Mouse (Mus musculus) liver, embryonic 14.5 days (tissue): ENCODE results near the gene Cobll1. TPM values are rescaled to one million over a fixed set of nuclear protein-coding genes. Genes with fewer than 3 reads are reported as not detected.
A peak's percentile ranks its signal among the peaks of the same experiment; 100 is the strongest.

ENCODE experiments used
- ATAC-seq: fragments of 200-750 bp; cut with Nextera tagmentation; 2 replicates; pipeline ENCODE4 v1.8.0; 2017; ENCODE audit warnings: moderate number of reproducible peaks, mild to moderate bottlenecking, moderate library complexity; ENCODE audit not compliant: insufficient read depth
- DNase-seq, 3 experiments: peaks; one replicate each; pipeline ENCODE4 v3.0.0-alpha.2; 2012 to 2013; ENCODE audit warnings: low read depth in 3 of 3, low spot score in 3 of 3
- H3K27ac ChIP-seq: fragments of 300-500 bp; sonication (generic); 2 replicates; pipeline ENCODE4 v1.5.1; 2014; ENCODE audit warnings: moderate library complexity, mild to moderate bottlenecking, control low read depth, inconsistent platforms
- H3K27me3 ChIP-seq: fragments of 300-500 bp; sonication (generic); 2 replicates; pipeline ENCODE4 v1.6.1; 2014; ENCODE audit warnings: mild to moderate bottlenecking, low read length, moderate library complexity; ENCODE audit not compliant: control insufficient read depth, insufficient read depth
- H3K36me3 ChIP-seq: fragments of 300-500 bp; sonication (generic); replicated peaks from 2 replicates; pipeline ENCODE4 v1.6.1; 2014; ENCODE audit warnings: low read depth; ENCODE audit not compliant: control insufficient read depth, insufficient read depth
- H3K4me1 ChIP-seq, 2 experiments: fragments of 200-500 bp in 1 of 2; fragments of 300-500 bp in 1 of 2; sonication (generic) in 1 of 2; replicated peaks; 2 replicates each; pipeline ENCODE4 v1.6.1; 2012 to 2014; ENCODE audit warnings: antibody characterized with exemption in 1 of 2, inconsistent platforms in 1 of 2, low read length in 1 of 2; ENCODE audit not compliant: control insufficient read depth in 2 of 2, insufficient read depth in 2 of 2
- H3K4me2 ChIP-seq: fragments of 300-500 bp; sonication (generic); 2 replicates; pipeline ENCODE4 v1.6.1; 2014; ENCODE audit warnings: low read depth, mild to moderate bottlenecking, control low read depth, moderate library complexity
- H3K4me3 ChIP-seq, 2 experiments: fragments of 200-500 bp in 1 of 2; fragments of 300-500 bp in 1 of 2; sonication (generic) in 1 of 2; 2 replicates each; pipeline ENCODE4 v1.5.1; 2012 to 2014; ENCODE audit warnings: low read depth in 2 of 2, low read length in 2 of 2, mild to moderate bottlenecking in 2 of 2, control low read depth in 1 of 2, inconsistent platforms in 1 of 2, moderate library complexity in 1 of 2; ENCODE audit not compliant: insufficient read depth in 1 of 2
- H3K9ac ChIP-seq: fragments of 300-500 bp; sonication (generic); replicated peaks from 2 replicates; pipeline ENCODE4 v1.6.1; 2014; ENCODE audit warnings: mild to moderate bottlenecking, control low read depth, moderate library complexity
- H3K9me3 ChIP-seq: fragments of 300-500 bp; sonication (generic); 2 replicates; pipeline ENCODE4 v1.6.1; 2016; ENCODE audit warnings: low read length, mixed read lengths; ENCODE audit not compliant: control insufficient read depth
- CTCF ChIP-seq: IDR thresholded peaks from 2 replicates; pipeline ENCODE4 v1.5.1; 2016; ENCODE audit warnings: antibody characterized with exemption, low read depth, control low read depth
- EP300 ChIP-seq: IDR thresholded peaks from 2 replicates; pipeline ENCODE4 v1.6.1; 2016; ENCODE audit warnings: antibody characterized with exemption, low read depth
- WGBS: fragments of 180-500 bp; shearing (Covaris S2); extraction: QIAGEN DNeasy Blood & Tissue Kit; methylation state at CpG from one replicate; pipeline ENCODE4 v1.1.7; 2014; ENCODE audit not compliant: insufficient replicate concordance; 5-methylcytosine and 5-hydroxymethylcytosine counted together
- polyA plus RNA-seq, 2 experiments: library from polyadenylated mRNA; depleted of rRNA in 1 of 2; stranded (reverse) in 1 of 2; unstranded in 1 of 2; fragments of >200 nt; fragmentation: Nextera tagmentation in 1 of 2; extraction: Ambion mirVana in 1 of 2; gene quantifications; 2 replicates each; pipeline versions ENCODE4 v1.2.1 to v1.2.3; 2012 to 2014

The Cobll1 gene
- polyA plus RNA-seq, 2 experiments: 2.6 to 3.3 TPM

DNA sequence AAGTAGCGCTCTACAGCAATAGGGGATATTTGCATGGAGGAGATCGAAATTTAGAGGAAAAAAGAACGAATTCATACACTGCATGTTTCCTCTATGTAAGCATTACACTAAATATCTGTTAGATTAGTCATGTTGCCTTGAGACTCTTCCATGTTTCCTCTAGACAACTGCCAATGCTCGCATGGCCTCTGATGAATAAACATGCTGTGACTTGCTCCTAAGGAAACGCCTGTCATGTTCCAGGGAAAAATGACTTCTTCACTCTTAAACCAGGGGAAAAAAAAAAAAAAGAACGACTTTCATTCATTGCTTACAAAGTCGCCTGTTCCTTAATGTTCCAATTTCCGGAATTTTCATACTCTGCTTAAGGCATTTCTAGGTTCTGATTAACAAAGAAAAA, 2.1 kb downstream of the Cobll1 start:
- H3K27ac ChIP-seq: no peak overlapping the region

DNA sequence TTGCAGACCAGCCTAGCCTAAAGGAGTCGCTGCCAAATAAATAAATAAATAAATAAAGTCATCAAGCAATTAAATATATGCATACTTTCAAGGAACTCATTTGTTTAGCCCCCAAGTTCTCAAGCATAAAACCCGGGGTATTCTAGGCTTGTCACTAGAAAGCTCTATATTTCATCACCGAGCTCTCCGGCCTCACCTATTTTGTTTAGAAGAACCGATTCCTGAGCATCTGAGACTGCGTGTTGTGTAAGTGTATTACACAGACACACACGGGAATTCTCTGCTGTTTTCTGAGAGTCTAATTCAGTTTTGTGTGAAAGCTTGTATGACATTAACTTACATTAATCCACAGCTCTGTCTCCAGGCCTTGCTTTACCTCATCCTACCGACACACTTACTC, 2.6 kb downstream of the Cobll1 start:
- DNase-seq (no peak), ATAC-seq (no peak)
- TF ChIP-seq CTCF (no peak), EP300 (no peak)
- H3K36me3 ChIP-seq: no peaks in the 10 kb centered on the region
- no peak overlapping the region for H3K4me3 ChIP-seq
- no peak overlapping the region for H3K9ac ChIP-seq
- H3K9me3 ChIP-seq: no peaks in the 10 kb centered on the region
- H3K4me1 ChIP-seq: no peaks in the 10 kb centered on the region
- H3K27me3 ChIP-seq: peaks cover 23% of the 10 kb centered on the region
- H3K27ac ChIP-seq: no peak overlapping the region
- peak overlapping the region; percentile 24; the same call in 1 of the 2 replicates for H3K4me2 ChIP-seq
- 66% methylated on average over 8 of the region's 8 CpGs for whole genome bisulfite sequencing

More for the DNA sequence above, 2.1 kb downstream of the Cobll1 start:
- Histone ChIP-seq H3K27me3 (peaks cover 23% of the 10 kb centered on the region), H3K4me3 (no peak overlapping the region; a peak in 1 of 4 replicates), H3K4me1 (no peaks in the 10 kb centered on the region), H3K36me3 (no peaks in the 10 kb centered on the region), H3K9ac (no peak overlapping the region), H3K9me3 (no peaks in the 10 kb centered on the region), H3K4me2 (peak overlapping the region; percentile 24)
- TF ChIP-seq CTCF: no peak
- no peak for TF ChIP-seq EP300
- no peak for DNase-seq
- 50% methylated on average over 8 of the region's 8 CpGs for WGBS
- no peak for ATAC-seq

DNA sequence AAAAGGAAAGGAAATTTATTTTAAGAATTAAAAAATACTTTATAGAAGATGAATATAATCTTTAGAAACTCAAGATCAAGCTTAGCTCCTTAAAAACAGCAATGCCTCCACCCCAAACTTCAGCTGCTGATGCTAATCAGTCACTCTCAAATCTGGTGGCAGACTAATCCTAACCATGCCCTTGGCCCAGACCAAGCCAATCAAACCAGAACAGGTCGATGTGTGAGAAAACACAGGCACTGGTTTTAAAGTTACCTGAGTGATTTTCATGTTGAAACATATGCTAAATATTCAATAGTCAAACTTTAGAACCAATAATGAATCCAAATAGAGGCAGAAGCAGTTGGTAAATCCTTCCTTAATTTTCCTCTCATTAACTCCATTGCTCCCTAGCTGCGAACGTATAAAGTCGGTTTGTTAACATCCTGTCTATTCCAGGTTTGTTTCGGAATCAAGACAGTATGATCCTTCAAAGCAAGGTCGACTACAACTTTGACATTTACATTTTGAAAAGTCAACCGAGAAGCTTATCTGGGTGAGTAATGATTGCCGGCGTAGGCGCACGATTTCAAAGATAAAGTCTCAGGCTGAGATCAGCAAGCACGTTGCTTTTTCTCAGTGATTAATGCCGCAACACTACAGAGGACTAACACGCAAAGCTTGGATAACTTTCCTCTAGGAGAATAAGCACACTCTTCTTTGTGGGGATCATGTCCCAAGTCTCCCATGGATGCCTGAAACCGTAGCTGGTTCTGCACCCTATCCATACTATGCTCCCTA, 6.3 kb downstream of the Cobll1 start:
- 60% methylated on average over 15 of the region's 15 CpGs for WGBS
- ATAC-seq (no peak), DNase-seq (no peak)
- no peaks in the 10 kb centered on the region for H3K4me1 ChIP-seq
- H3K9me3 ChIP-seq: no peaks in the 10 kb centered on the region
- peak overlapping the region; percentile 26 for H3K4me2 ChIP-seq
- H3K27me3 ChIP-seq: peaks cover 8% of the 10 kb centered on the region
- H3K36me3 ChIP-seq: no peaks in the 10 kb centered on the region
- H3K27ac ChIP-seq: no peak overlapping the region
- TF ChIP-seq EP300 (no peak), CTCF (no peak)
- no peak overlapping the region for H3K4me3 ChIP-seq
- H3K9ac ChIP-seq: no peak overlapping the region

DNA sequence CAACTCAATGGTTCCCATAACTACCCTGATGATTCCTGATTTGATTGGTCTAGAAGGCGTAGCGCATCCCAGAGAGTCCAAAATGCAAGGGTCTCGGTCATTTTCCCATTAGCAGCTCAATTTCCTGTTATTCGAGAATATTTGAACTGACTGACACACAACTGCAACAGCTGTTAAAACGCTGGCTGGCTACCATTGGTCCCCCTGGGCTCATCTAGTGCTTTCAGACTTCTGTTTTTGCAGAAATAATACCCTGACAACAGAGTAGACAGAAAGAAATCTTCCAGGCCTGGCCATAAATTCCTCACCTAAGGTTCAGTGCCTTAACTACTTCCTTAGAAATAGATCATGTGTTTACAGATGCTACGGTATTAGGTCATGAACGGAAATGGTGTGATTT, 10.8 kb downstream of the Cobll1 start:
- DNase-seq (no peak), ATAC-seq (no peak)
- no peak overlapping the region for H3K27ac ChIP-seq
- no peaks in the 10 kb centered on the region for H3K27me3 ChIP-seq
- H3K4me2 ChIP-seq: no peak overlapping the region
- TF ChIP-seq CTCF (no peak), EP300 (no peak)
- no peaks in the 10 kb centered on the region for H3K9me3 ChIP-seq
- no peaks in the 10 kb centered on the region; a peak in 1 of 4 replicates for H3K4me1 ChIP-seq
- no peaks in the 10 kb centered on the region for H3K36me3 ChIP-seq
- no peak overlapping the region for H3K9ac ChIP-seq
- 63% methylated on average over 7 of the region's 7 CpGs for WGBS
- no peak overlapping the region for H3K4me3 ChIP-seq

DNA sequence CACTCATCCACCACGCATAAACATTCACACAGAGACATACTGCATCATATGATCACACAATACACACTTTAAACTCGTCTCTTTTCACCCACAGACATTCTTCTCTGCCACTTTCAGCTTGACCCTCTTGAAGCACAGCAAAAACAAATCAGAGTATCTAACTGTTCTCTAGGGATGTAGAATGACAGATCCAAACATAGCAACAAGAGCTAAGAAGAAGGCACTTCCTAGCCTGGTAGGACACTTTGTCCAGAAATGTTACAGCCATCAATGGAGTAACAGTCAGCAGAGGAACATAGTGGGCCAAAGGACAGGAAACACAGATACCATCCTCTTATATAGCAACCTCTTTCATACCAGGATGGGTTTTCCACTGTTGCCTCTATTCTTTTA, 11.3 kb downstream of the Cobll1 start:
- H3K4me1 ChIP-seq: no peaks in the 10 kb centered on the region; a peak in 1 of 4 replicates
- ATAC-seq (no peak), DNase-seq (no peak)
- H3K4me3 ChIP-seq: no peak overlapping the region
- H3K27ac ChIP-seq: no peak overlapping the region
- WGBS: 50% methylated on average over 2 of the region's 2 CpGs
- no peaks in the 10 kb centered on the region for H3K36me3 ChIP-seq
- TF ChIP-seq CTCF: no peak
- no peak for TF ChIP-seq EP300
- no peak overlapping the region for H3K9ac ChIP-seq
- no peaks in the 10 kb centered on the region for H3K9me3 ChIP-seq
- no peaks in the 10 kb centered on the region for H3K27me3 ChIP-seq
- H3K4me2 ChIP-seq: no peak overlapping the region
